Mouse (Mus musculus) limb, embryonic 14.5 days (tissue): ENCODE data around the gene Fuca1. TPM values are rescaled to one million over a fixed set of nuclear protein-coding genes. Genes with fewer than 3 reads are reported as not detected.

Experiments
- ATAC-seq: fragments of 200-750 bp; cut with Nextera tagmentation; 2 replicates; pipeline ENCODE4 v1.8.0; 2017; ENCODE audit warnings: low read depth, moderate number of reproducible peaks, moderate TSS enrichment; ENCODE audit not compliant: low FRiP score
- DNase-seq: peaks from one replicate; pipeline ENCODE4 v3.0.0-alpha.2; 2015; ENCODE audit warnings: low spot score
- H3K27ac ChIP-seq: fragments of 300-500 bp; sonication (generic); replicated peaks from 2 replicates; pipeline ENCODE4 v1.5.1; 2014; ENCODE audit warnings: low read depth, mild to moderate bottlenecking, low read length, moderate library complexity, mixed read lengths
- H3K27me3 ChIP-seq: fragments of 300-500 bp; sonication (generic); 2 replicates; pipeline ENCODE4 v1.6.1; 2014; ENCODE audit warnings: low read length, mixed read lengths; ENCODE audit not compliant: control insufficient read depth, insufficient read depth
- H3K36me3 ChIP-seq: fragments of 300-500 bp; sonication (generic); 2 replicates; pipeline ENCODE4 v1.6.1; 2014; ENCODE audit warnings: mild to moderate bottlenecking, low read length, moderate library complexity, mixed read lengths; ENCODE audit not compliant: control insufficient read depth, insufficient read depth
- H3K4me1 ChIP-seq: fragments of 300-500 bp; sonication (generic); 2 replicates; pipeline ENCODE4 v1.6.1; 2014; ENCODE audit warnings: antibody characterized with exemption, low read length, mixed read lengths; ENCODE audit not compliant: control insufficient read depth, insufficient read depth
- H3K4me2 ChIP-seq: fragments of 300-500 bp; sonication (generic); replicated peaks from 2 replicates; pipeline ENCODE4 v1.6.1; 2014; ENCODE audit warnings: low read depth, mild to moderate bottlenecking, low read length, moderate library complexity; ENCODE audit not compliant: severe bottlenecking
- H3K4me3 ChIP-seq: fragments of 300-500 bp; sonication (generic); replicated peaks from 2 replicates; pipeline ENCODE4 v1.5.1; 2014; ENCODE audit warnings: low read length
- H3K9ac ChIP-seq: fragments of 300-500 bp; sonication (generic); 2 replicates; pipeline ENCODE4 v1.6.1; 2014; ENCODE audit warnings: mild to moderate bottlenecking, low read depth, low read length, moderate library complexity; ENCODE audit not compliant: severe bottlenecking
- H3K9me3 ChIP-seq: fragments of 300-500 bp; sonication (generic); 2 replicates; pipeline ENCODE4 v1.6.1; 2016; ENCODE audit warnings: low read length; ENCODE audit not compliant: control insufficient read depth
- POLR2A ChIP-seq: fragments of 200-500 bp; IDR thresholded peaks from 2 replicates; pipeline ENCODE4 v1.8.0; 2012; ENCODE audit warnings: inconsistent platforms, mild to moderate bottlenecking, moderate library complexity, borderline replicate concordance; ENCODE audit not compliant: insufficient read depth, insufficient read length; ENCODE audit errors: extremely low read depth
- WGBS: fragments of 180-500 bp; shearing (Covaris S2); extraction: QIAGEN DNeasy Blood & Tissue Kit; methylation state at CpG from one replicate; pipeline ENCODE4 v1.1.7; 2014; 5-methylcytosine and 5-hydroxymethylcytosine counted together
- polyA plus RNA-seq, 2 experiments: library from polyadenylated mRNA; depleted of rRNA in 1 of 2; stranded (reverse) in 1 of 2; unstranded in 1 of 2; fragments of >200 nt; fragmentation: Nextera tagmentation in 1 of 2; extraction: Ambion mirVana in 1 of 2; gene quantifications; 2 replicates each; pipeline versions ENCODE4 v1.2.1 to v1.2.3; 2012 to 2014

The Fuca1 gene
- polyA plus RNA-seq, 2 experiments: 50.1 to 80.8 TPM

GRCm38 (mm10) chr4:135949911-135950310 is 29.4 kb downstream of the Fuca1 start:
- WGBS: 73% methylated on average over 6 of the region's 6 CpGs
- no peak overlapping the region for H3K27ac ChIP-seq
- H3K4me1 ChIP-seq: peaks cover 9% of the 10 kb centered on the region; the same call in 1 of the 2 replicates
- DNase-seq (no peak), ATAC-seq (no peak)
- H3K4me3 ChIP-seq: no peak overlapping the region
- no peaks in the 10 kb centered on the region for H3K27me3 ChIP-seq
- TF ChIP-seq POLR2A: no peak
- H3K36me3 ChIP-seq: peaks cover 32% of the 10 kb centered on the region
- no peaks in the 10 kb centered on the region for H3K9me3 ChIP-seq
- no peak overlapping the region for H3K9ac ChIP-seq
- H3K4me2 ChIP-seq: no peak overlapping the region

- Histone ChIP-seq H3K27ac (no peak overlapping the region), H3K36me3 (peaks cover 35% of the 10 kb centered on the region), H3K9me3 (no peaks in the 10 kb centered on the region), H3K4me1 (peaks cover 9% of the 10 kb centered on the region; the same call in 1 of the 2 replicates), H3K27me3 (no peaks in the 10 kb centered on the region), H3K4me3 (no peak overlapping the region), H3K9ac (no peak overlapping the region), H3K4me2 (no peak overlapping the region)
- TF ChIP-seq POLR2A: no peak
- DNase-seq (no peak), ATAC-seq (no peak)
- WGBS: 87% methylated on average over 6 of the region's 6 CpGs
These were observed 29.8 kb downstream of the Fuca1 start for GRCm38 (mm10) chr4:135950365-135950764.

GRCm38 (mm10) chr4:135951505-135951904 is 31.0 kb downstream of the Fuca1 start:
- Histone ChIP-seq H3K4me2 (no peak overlapping the region), H3K27ac (no peak overlapping the region), H3K9ac (no peak overlapping the region), H3K36me3 (peaks cover 45% of the 10 kb centered on the region), H3K27me3 (no peaks in the 10 kb centered on the region), H3K4me3 (no peak overlapping the region), H3K4me1 (peaks cover 5% of the 10 kb centered on the region; the same call in 1 of the 2 replicates), H3K9me3 (no peaks in the 10 kb centered on the region)
- no peak for TF ChIP-seq POLR2A
- WGBS: 94% methylated on average over 3 of the region's 3 CpGs
- DNase-seq (no peak), ATAC-seq (no peak)

- Histone ChIP-seq H3K27ac (no peak overlapping the region), H3K9ac (no peak overlapping the region), H3K4me3 (no peak overlapping the region), H3K9me3 (no peaks in the 10 kb centered on the region), H3K4me1 (no peaks in the 10 kb centered on the region), H3K27me3 (no peaks in the 10 kb centered on the region), H3K4me2 (no peak overlapping the region), H3K36me3 (peaks cover 54% of the 10 kb centered on the region)
- DNase-seq (no peak), ATAC-seq (no peak)
- TF ChIP-seq POLR2A: no peak
- WGBS: 89% methylated on average over 3 of the region's 3 CpGs
These were observed 32.6 kb downstream of the Fuca1 start for GRCm38 (mm10) chr4:135953179-135953578.

GRCm38 (mm10) chr4:135954241-135954640 is 33.7 kb downstream of the Fuca1 start:
- Histone ChIP-seq H3K4me2 (no peak overlapping the region), H3K36me3 (peaks cover 64% of the 10 kb centered on the region), H3K9ac (no peak overlapping the region), H3K4me1 (no peaks in the 10 kb centered on the region), H3K4me3 (no peak overlapping the region), H3K27ac (no peak overlapping the region), H3K9me3 (no peaks in the 10 kb centered on the region), H3K27me3 (no peaks in the 10 kb centered on the region)
- ATAC-seq (peak; percentile 68), DNase-seq (peak; percentile 52)
- no peak for TF ChIP-seq POLR2A
- 6% methylated on average over 2 of the region's 2 CpGs for WGBS

GRCm38 (mm10) chr4:135955886-135956285 is 35.4 kb downstream of the Fuca1 start:
- Histone ChIP-seq H3K4me1 (no peaks in the 10 kb centered on the region), H3K4me2 (no peak overlapping the region), H3K4me3 (no peak overlapping the region), H3K9ac (no peak overlapping the region), H3K27ac (no peak overlapping the region), H3K9me3 (no peaks in the 10 kb centered on the region), H3K36me3 (peaks cover 72% of the 10 kb centered on the region), H3K27me3 (no peaks in the 10 kb centered on the region)
- no peak for TF ChIP-seq POLR2A
- DNase-seq (no peak), ATAC-seq (no peak)
- 84% methylated on average over 9 of the region's 9 CpGs for WGBS
